Mouse (Mus musculus) myocyte (in vitro differentiated cells): Measurements from ENCODE around the gene Vmn1r1.

Experiments used
- CEBPB ChIP-seq: IDR thresholded peaks from 2 replicates; pipeline ENCODE4 v1.6.1; 2011; ENCODE audit warnings: mild to moderate bottlenecking, moderate library complexity; ENCODE audit not compliant: poor library complexity, insufficient read depth, severe bottlenecking
- E2F4 ChIP-seq: IDR thresholded peaks from one replicate; pipeline ENCODE4 v1.6.1; 2011; ENCODE audit warnings: mild to moderate bottlenecking, control low read depth, moderate library complexity; ENCODE audit not compliant: insufficient read depth
- MYOG ChIP-seq, 3 experiments: IDR thresholded peaks; one replicate each; pipeline ENCODE4 v1.6.1; 2011; ENCODE audit warnings: control low read depth in 2 of 3, low read depth in 2 of 3, mild to moderate bottlenecking in 2 of 3; ENCODE audit not compliant: insufficient read length in 2 of 3, control insufficient read depth in 1 of 3, insufficient read depth in 1 of 3
- POLR2A ChIP-seq: IDR thresholded peaks from one replicate; pipeline ENCODE4 v1.6.1; 2011; ENCODE audit warnings: low read depth, mild to moderate bottlenecking, control low read depth, moderate library complexity; ENCODE audit not compliant: insufficient read length
- POLR2AphosphoS2 ChIP-seq: IDR thresholded peaks from one replicate; pipeline ENCODE4 v1.6.1; 2011; ENCODE audit warnings: low read depth, control low read depth; ENCODE audit not compliant: insufficient read length
- REST ChIP-seq: IDR thresholded peaks from one replicate; pipeline ENCODE4 v1.6.1; 2011; ENCODE audit warnings: mild to moderate bottlenecking, control low read depth, moderate library complexity; ENCODE audit not compliant: insufficient read depth, insufficient read length
- TCF3 ChIP-seq: IDR thresholded peaks from one replicate; pipeline ENCODE4 v1.6.1; 2011; ENCODE audit warnings: low read depth, control low read depth; ENCODE audit not compliant: insufficient read length
- USF1 ChIP-seq: IDR thresholded peaks from one replicate; pipeline ENCODE4 v1.6.1; 2011; ENCODE audit warnings: low read depth, mild to moderate bottlenecking, control low read depth, moderate library complexity

- TF ChIP-seq POLR2A: no peak
- TF ChIP-seq REST: no peak
- no peak for TF ChIP-seq E2F4
- no peak for TF ChIP-seq POLR2AphosphoS2
- no peak for TF ChIP-seq USF1
- no peak for TF ChIP-seq CEBPB
- no peak for TF ChIP-seq TCF3
- no peak for TF ChIP-seq MYOG (IDR thresholded peaks at IDR 0.05; ENCODE audit: control insufficient read depth in 1 of 3, insufficient read depth in 1 of 3, insufficient read length in 2 of 3, low read depth in 2 of 3)
Measured at GRCm38 (mm10) chr1:182137204-182138125, 26.8 kb downstream of the Vmn1r1 start.
